Mouse (Mus musculus): ENCODE measurements around the gene Fgd2. TPM values are rescaled to one million over a fixed set of nuclear protein-coding genes. Genes with fewer than 3 reads are reported as not detected.

Gene Fgd2
- total and polyA plus RNA-seq, 2 experiments, result 7.6 to 8.8 TPM

GRCm38 (mm10) chr17:29337979-29338823 lies 22.5 kb upstream of the Fgd2 start:
- Histone ChIP-seq H3K36me3 (ENCODE audit: control insufficient read depth, insufficient read depth, low read length) (peaks cover 9% of the 10 kb centered on the region), H3K79me2 (ENCODE audit: control insufficient read depth, insufficient read depth, low read length) (no peaks in the 10 kb centered on the region), H3K4me3 (ENCODE audit: insufficient read depth, low read depth, low read length) (no peak overlapping the region), H3K4me1 (ENCODE audit: control insufficient read depth, insufficient read depth, low read length) (peaks cover 4% of the 10 kb centered on the region; the same call in 1 of the 2 replicates), H3K27me3 (ENCODE audit: control insufficient read depth, insufficient read depth, low read length) (no peaks in the 10 kb centered on the region), H3K27ac (replicated peaks; ENCODE audit: insufficient read depth, low read depth, low read length) (no peak overlapping the region), H3K9ac (ENCODE audit: low read depth, low read length) (no peak overlapping the region)
- 90% methylated on average over 9 of the region's 9 CpGs for WGBS
- DNase-seq (ENCODE audit: extremely low read depth, low read depth, low spot score), result no peak
- TF ChIP-seq CTCF (IDR thresholded peaks at IDR 0.05; ENCODE audit: low read depth, low read length) (no peak), POLR2A (IDR thresholded peaks at IDR 0.05; ENCODE audit: extremely low read depth, insufficient read depth, low read length) (no peak)

DNA sequence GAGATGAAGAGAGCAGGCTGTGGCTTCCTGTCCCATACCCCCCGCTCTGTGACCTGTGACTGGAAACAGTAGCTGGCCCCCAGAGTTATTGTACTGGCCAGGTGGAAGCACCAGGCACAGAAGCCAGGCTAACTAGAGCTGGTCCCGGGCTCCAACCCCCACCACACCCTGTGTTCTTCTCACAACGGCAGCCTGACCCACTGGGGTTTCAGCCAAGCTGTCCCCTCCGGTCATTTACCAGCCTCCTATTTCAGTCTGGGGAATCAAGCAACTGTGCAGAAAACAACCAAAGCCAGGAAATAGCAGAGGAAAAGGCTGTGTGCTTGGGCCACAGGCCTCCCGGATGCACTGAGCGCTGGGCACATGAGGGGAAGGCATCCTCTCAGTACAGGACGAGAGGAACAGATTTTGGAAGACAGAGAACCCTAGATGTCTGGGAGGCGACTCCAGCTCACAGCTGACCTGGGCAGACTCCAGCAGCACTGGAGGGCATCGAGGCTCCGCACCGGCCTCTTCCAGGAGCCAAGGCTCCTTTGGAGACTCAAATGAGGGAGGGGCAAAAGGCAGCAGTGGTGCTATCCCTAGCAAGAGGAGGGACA lies 21.4 kb upstream of the Fgd2 start:
- Histone ChIP-seq H3K79me2 (ENCODE audit: control insufficient read depth, insufficient read depth, low read length) (no peaks in the 10 kb centered on the region), H3K4me1 (ENCODE audit: control insufficient read depth, insufficient read depth, low read length) (peaks cover 4% of the 10 kb centered on the region; the same call in 1 of the 2 replicates), H3K36me3 (ENCODE audit: control insufficient read depth, insufficient read depth, low read length) (peaks cover 9% of the 10 kb centered on the region), H3K9ac (ENCODE audit: low read depth, low read length) (no peak overlapping the region), H3K27me3 (ENCODE audit: control insufficient read depth, insufficient read depth, low read length) (no peaks in the 10 kb centered on the region), H3K4me3 (ENCODE audit: insufficient read depth, low read depth, low read length) (no peak overlapping the region), H3K27ac (replicated peaks; ENCODE audit: insufficient read depth, low read depth, low read length) (peak overlapping the region; percentile 18; the same call in 1 of the 2 replicates)
- 82% methylated on average over 11 of the region's 11 CpGs for WGBS
- TF ChIP-seq CTCF (IDR thresholded peaks at IDR 0.05; ENCODE audit: low read depth, low read length) (no peak), POLR2A (IDR thresholded peaks at IDR 0.05; ENCODE audit: extremely low read depth, insufficient read depth, low read length) (no peak)
- DNase-seq (ENCODE audit: extremely low read depth, low read depth, low spot score), result no peak

GRCm38 (mm10) chr17:29340406-29341261 lies 20.1 kb upstream of the Fgd2 start:
- Histone ChIP-seq H3K9ac (ENCODE audit: low read depth, low read length) (no peak overlapping the region), H3K79me2 (ENCODE audit: control insufficient read depth, insufficient read depth, low read length) (no peaks in the 10 kb centered on the region), H3K27ac (replicated peaks; ENCODE audit: insufficient read depth, low read depth, low read length) (no peak overlapping the region), H3K4me1 (ENCODE audit: control insufficient read depth, insufficient read depth, low read length) (peaks cover 4% of the 10 kb centered on the region; the same call in 1 of the 2 replicates), H3K4me3 (ENCODE audit: insufficient read depth, low read depth, low read length) (no peak overlapping the region), H3K36me3 (ENCODE audit: control insufficient read depth, insufficient read depth, low read length) (peaks cover 9% of the 10 kb centered on the region), H3K27me3 (ENCODE audit: control insufficient read depth, insufficient read depth, low read length) (no peaks in the 10 kb centered on the region)
- no peak for DNase-seq (ENCODE audit: extremely low read depth, low read depth, low spot score)
- TF ChIP-seq POLR2A (IDR thresholded peaks at IDR 0.05; ENCODE audit: extremely low read depth, insufficient read depth, low read length), result no peak
- TF ChIP-seq CTCF (IDR thresholded peaks at IDR 0.05; ENCODE audit: low read depth, low read length), result no peak
- WGBS, result 81% methylated on average over 18 of the region's 18 CpGs

DNA sequence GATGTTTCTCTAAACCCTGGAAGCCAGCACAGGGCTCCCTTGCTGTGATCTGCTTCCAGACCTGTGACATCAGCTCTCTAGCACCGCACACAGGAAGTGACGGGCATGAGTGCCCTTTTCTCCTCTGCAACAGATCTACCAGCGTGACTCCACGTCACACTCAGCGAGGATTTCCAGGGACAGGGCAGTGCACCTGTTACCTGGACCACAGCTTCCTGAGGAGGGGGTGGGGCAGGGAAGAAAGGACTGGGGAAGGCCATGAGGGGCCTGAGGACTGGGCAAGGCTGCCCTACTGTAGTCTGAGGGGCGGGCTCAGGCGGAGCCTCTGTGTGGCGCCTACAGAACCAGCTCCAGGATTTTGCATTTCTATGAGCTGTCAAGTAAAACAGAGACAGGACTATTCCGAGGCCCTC lies 19.1 kb upstream of the Fgd2 start:
- Histone ChIP-seq H3K36me3 (ENCODE audit: control insufficient read depth, insufficient read depth, low read length) (peaks cover 2% of the 10 kb centered on the region), H3K79me2 (ENCODE audit: control insufficient read depth, insufficient read depth, low read length) (no peaks in the 10 kb centered on the region), H3K27me3 (ENCODE audit: control insufficient read depth, insufficient read depth, low read length) (no peaks in the 10 kb centered on the region), H3K9ac (ENCODE audit: low read depth, low read length) (no peak overlapping the region), H3K4me1 (ENCODE audit: control insufficient read depth, insufficient read depth, low read length) (peaks cover 7% of the 10 kb centered on the region; the same call in 1 of the 2 replicates), H3K4me3 (ENCODE audit: insufficient read depth, low read depth, low read length) (no peak overlapping the region), H3K27ac (replicated peaks; ENCODE audit: insufficient read depth, low read depth, low read length) (no peak overlapping the region)
- DNase-seq (ENCODE audit: extremely low read depth, low read depth, low spot score), result no peak
- TF ChIP-seq POLR2A (IDR thresholded peaks at IDR 0.05; ENCODE audit: extremely low read depth, insufficient read depth, low read length) (no peak), CTCF (IDR thresholded peaks at IDR 0.05; ENCODE audit: low read depth, low read length) (no peak)
- WGBS, result 57% methylated on average over 9 of the region's 9 CpGs

DNA sequence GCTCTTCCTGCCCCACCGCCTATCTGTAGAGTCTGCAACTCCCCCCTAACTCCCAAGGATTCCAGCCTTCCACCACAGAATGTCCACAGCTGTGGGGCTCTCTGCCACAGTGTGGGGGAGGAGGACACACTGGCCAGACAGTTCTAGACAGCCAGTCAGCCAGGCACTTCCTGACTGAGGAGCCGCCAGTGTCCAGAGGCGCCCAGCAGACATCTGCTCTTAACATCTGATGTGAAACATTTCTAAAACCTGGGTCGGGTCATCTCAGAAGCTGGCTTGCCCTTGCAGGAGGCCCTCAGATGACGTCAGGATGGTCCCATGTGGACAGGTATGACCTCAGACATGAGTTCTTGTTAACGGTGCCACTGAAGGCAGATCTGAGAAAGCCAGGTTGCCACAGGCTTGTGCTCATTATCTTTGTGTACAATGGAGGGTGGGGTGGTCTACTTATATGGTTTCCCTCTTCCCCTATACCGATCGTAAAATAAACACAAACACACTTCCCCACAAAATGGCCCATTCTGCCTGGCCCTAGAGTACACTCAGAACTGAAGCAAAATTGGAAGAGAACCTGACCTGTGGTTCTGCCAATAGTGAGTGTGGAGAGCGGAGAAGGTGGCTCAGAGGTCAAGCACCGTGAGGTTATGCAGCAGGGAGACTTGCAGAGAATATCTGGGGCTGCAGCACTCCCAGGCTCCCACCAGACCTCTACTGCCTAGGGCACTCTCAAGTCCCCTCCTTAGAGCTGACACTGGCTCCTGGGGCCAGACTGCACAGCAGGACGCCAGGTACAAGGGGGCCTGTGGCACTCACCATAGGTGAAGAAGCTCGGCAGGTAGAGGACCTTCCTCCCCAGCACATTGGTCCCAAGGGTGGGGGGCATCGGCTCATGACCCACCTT lies 18.5 kb upstream of the Fgd2 start:
- WGBS, result 50% methylated on average over 13 of the region's 13 CpGs
- no peaks in the 10 kb centered on the region for H3K27me3 ChIP-seq (ENCODE audit: control insufficient read depth, insufficient read depth, low read length)
- peaks cover 2% of the 10 kb centered on the region; the same call in 1 of the 2 replicates for H3K36me3 ChIP-seq (ENCODE audit: control insufficient read depth, insufficient read depth, low read length)
- TF ChIP-seq CTCF (IDR thresholded peaks at IDR 0.05; ENCODE audit: low read depth, low read length) (no peak), POLR2A (IDR thresholded peaks at IDR 0.05; ENCODE audit: extremely low read depth, insufficient read depth, low read length) (no peak)
- peak; percentile 39 for DNase-seq (ENCODE audit: extremely low read depth, low read depth, low spot score)
- H3K27ac ChIP-seq (replicated peaks; ENCODE audit: insufficient read depth, low read depth, low read length), result no peak overlapping the region
- peaks cover 4% of the 10 kb centered on the region for H3K79me2 ChIP-seq (ENCODE audit: control insufficient read depth, insufficient read depth, low read length)
- no peak overlapping the region for H3K9ac ChIP-seq (ENCODE audit: low read depth, low read length)
- no peak overlapping the region for H3K4me3 ChIP-seq (ENCODE audit: insufficient read depth, low read depth, low read length)
- H3K4me1 ChIP-seq (ENCODE audit: control insufficient read depth, insufficient read depth, low read length), result peaks cover 7% of the 10 kb centered on the region; the same call in 1 of the 2 replicates

All from liver, adult 2 months (tissue).